Mouse (Mus musculus) activated CD4-positive, CD25-positive, alpha-beta regulatory T cell (primary cell): ENCODE measurements around the gene Tmem129. TPM values are rescaled to one million over a fixed set of nuclear protein-coding genes. Genes with fewer than 3 reads are reported as not detected.

Experiments
- polyA plus RNA-seq, 2 experiments: library from polyadenylated mRNA; unstranded; fragments of 100-300 nt; shearing (Covaris generic); gene quantifications; one replicate each; pipeline ENCODE4 v1.2.1; 2017

The Tmem129 gene
- polyA plus RNA-seq, result 10 to 100 TPM; 23.5 to 23.7 TPM

GRCm38 (mm10) chr5:33657787-33658663 is at the start of gene Tmem129, which contains the start of gene Tacc3:
TSS of gene Tmem129 (minus strand) at chr5:33658416.
TSS of gene Tacc3 (plus strand) at chr5:33658128.

DNA sequence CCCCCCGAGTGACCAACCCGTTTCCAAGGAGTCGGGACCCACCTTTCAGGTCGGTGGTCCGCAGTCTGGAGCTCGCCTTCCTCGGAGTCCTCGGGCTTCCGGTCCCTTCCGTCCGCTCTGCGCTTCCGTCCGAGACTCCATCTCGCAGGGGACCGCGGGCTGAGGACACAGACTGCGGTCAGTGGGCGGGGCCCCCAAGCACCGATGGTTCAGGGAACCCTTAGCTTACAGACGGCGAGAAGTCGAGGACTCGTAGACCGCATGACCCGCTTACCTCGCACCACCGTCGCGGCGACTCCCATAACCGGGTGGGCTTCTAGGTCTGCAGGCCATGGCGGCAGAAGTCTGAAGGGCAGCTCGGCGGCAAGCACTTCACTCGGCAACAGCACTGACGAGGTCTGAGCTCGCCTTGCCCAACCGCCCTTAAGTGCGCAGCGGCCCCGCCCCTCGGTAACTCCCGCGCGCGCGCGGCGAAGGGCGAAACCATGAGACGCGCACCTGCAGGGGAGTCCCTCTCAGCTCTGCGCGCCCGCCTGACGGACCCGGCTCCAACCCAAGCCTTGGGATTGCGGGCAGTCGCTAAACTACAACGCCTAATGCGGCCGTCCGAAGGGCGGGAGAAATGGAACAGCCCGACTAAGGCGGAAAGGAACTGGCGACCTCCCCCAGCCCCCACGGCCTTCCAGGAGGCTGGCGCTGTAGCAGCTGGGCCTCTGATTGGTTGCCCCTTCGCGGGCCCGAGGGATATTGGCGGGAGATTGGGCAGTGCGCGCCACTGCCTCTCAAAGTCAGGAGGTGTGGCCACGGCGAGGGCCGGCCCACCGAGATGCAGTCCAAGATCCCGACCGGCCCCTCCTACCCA is 6.1 kb downstream of the Tmem129 start, which contains the start of gene Slbp:
Slbp (minus strand) TSS at position 654 of the 862 bp plus-strand sequence.

DNA sequence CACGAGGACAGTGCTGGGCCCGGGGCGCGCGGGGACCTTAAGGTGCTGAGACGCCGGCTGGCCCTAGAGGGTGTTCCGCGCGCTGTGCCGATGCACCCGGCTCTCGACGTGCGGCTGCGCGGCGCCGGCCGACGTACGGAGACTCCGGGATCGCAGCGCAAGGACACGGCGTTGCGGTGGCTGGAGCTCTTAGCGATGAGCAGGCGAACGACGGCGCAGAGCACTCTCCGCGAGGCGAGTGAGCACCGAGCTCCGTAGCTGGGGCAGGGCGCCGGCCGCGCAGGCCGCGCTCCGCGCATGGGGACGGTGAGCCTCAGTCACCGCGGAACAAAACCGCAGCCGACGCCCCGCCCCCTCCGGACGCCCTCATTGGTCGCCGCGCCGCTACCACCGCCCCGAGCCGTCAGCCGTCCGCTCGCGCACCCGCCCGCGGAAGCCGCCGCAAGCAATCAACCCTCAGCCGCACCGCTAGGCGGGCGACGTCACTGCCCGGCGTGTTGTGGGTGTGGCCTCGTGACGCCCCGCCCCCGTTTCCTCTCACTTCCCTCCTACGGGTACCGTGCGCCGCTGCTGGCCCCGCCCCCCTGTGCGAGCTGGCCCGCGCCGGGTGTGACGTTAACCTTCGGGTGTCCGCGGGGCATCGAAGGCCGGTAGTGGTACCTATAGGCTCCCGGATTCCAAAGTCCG is 28.8 kb downstream of the Tmem129 start, which contains the start of the genes Fam53a and Gm9903:
Fam53a (minus strand) TSS at position 335 of the 687 bp plus-strand sequence.
Gm9903 (plus strand) TSS at position 625 of the 687 bp plus-strand sequence.

Other genes starting within 250 kb of the Tmem129 start
- gene Nkx1-1, start 224.4 kb downstream of the Tmem129 start, polyA plus RNA-seq, result not detected
- gene Fam53a, start 28.8 kb downstream of the Tmem129 start, polyA plus RNA-seq, result 10 to 100 TPM; 60.2 to 84.9 TPM
- gene Gm9903, start 28.5 kb downstream of the Tmem129 start, polyA plus RNA-seq, result under 1 TPM; 0.54 to 0.77 TPM
- 100 to 1,000 TPM; 164 to 198 TPM for gene Slbp, start 5.8 kb downstream of the Tmem129 start, polyA plus RNA-seq
- gene Tacc3, start 288 bp downstream of the Tmem129 start, polyA plus RNA-seq, result 10 to 100 TPM; 35.8 to 40.0 TPM
- under 1 TPM in 1 of 2 experiments, not detected in 1; 0.45 TPM for gene Fgfr3, start 63.3 kb upstream of the Tmem129 start, polyA plus RNA-seq
- gene Letm1, start 124.4 kb upstream of the Tmem129 start, polyA plus RNA-seq, result 100 to 1,000 TPM in 1 of 2 experiments, 10 to 100 TPM in 1; 90.6 to 116 TPM
- 10 to 100 TPM; 25.6 to 46.5 TPM for gene Nsd2, start 162.3 kb upstream of the Tmem129 start, polyA plus RNA-seq